Mouse (Mus musculus) spleen, embryonic (tissue): ENCODE data around the gene Dact2.

Experiments
- CTCF ChIA-PET: fragments of 350-600 bp; sonication (Branson Sonifier 250); formaldehyde crosslinking; loops from one replicate; lab custom pipeline; 2022; lab: Charles Lee

Gene Dact2

DNA sequence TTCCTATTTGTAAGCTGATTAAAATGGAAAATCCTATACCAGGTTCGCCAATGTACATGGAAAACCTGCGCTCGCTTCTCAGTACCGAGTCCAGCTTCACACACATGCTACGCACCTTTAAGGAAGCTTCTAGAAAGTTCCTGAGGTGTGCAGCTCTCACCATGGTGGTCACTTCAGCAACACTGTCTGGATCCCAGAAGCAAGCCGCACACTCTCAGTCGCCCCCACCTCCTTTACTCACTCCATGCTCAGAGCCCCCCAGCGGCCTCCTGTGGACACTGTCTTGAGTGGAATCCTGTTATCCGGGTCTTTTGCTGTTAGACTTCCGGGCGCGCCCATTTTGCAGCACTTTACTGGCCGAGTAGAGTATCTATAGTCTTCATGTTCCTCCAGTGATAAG lies at the start of gene Dact2:
Gene Dact2 (minus strand): TSS at position 244 of the 400 bp plus-strand sequence.
- CTCF ChIA-PET = no interaction called here

DNA sequence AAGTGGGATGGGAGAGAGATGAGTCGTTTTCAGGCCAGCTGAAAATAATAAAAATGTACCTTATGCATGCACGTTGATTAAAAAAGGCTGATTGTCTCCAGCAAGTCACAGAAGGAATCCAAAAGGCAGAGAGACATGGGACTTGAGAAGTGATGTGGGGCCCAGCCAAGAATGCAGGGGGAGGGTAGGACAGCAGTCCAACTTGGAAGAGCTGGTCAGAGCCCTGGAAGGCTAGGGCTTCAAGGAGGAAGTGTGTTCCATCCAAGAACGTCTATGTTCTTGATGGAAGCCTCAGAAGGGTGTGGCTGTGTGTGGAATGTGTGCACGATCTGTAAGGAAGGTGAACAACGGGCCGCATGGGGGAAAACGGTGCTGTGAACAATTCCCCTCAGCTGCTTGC lies 48.4 kb upstream of the Dact2 start:
- CTCF ChIA-PET = no interaction called here

DNA sequence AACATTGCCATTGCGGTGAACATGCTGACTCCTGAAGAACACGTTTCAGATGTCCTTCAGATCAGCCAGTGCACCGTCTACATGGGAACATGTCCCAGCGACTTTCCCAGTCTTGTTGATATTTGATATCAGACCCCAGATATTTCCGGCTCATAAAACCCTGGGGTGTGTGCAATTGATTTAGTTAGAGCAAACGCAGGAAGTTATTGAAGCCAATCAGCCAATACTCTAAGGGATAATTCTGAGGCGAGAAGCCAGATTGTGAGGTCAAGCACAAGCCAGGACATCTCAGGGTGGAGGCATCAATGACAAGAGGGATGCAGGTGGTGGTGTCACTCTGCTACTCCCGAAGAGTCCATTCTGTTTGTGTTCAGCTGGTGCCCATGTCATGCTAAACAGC lies 46.3 kb upstream of the Dact2 start:
- CTCF ChIA-PET = no interaction called here

DNA sequence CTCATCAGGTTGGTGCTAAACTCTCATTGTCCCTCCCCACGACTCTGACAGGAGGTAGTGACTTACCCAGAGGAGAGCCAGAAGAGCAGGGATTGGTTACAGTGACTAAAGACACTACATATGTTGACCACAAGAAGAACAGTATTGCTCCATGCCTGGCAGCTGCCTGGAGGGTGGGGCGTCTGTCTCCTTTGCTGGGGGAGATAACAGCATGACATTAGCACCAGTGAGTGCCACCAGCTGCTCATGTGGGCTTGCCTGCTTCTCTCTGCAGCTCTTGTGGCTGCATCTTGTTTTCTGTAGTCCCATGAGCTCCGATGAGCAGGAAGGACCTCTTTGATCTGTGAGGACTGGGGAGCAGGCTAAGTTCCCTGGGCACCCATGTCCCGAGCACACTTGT lies 45.5 kb upstream of the Dact2 start:
- CTCF ChIA-PET = no interaction called here

DNA sequence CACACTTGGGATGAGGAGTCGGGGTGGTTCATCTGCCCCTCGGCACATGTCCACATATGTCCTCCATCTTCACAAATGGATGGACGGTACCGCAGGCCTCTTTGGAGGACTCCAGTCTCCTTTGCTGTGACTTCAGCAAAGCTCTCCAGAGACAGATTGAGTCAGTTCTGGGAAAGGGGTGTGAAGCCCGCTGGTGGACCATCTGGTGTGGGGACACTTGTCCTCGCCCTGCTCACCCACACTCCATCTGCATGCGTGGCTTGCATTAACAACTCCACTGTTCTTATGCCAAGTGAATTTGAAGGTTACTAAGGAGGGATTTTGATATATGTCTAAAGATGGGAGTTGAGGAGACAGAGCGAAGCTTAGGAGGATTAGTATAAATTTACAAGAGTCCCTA lies 43.8 kb upstream of the Dact2 start:
- CTCF ChIA-PET = no interaction called here

DNA sequence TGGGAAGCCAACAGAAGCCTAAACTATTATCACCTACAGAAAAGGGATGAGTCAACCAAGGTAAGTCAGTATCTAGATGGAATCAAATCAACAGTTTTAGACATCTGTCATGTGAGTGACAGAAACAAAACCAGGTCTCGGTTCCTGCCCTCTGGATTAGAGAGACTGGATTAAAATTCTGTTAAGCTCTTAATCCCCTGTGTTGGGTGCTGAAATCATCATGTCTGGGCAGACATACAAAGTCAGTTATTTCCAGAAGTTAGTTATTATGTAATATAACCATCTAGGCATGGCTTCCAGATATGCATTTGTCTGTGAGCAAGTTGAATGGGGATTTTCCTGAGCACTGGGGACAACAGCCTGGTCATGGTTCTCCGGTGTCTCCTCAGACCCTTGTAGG lies 42.2 kb upstream of the Dact2 start:
- CTCF ChIA-PET = no interaction called here

DNA sequence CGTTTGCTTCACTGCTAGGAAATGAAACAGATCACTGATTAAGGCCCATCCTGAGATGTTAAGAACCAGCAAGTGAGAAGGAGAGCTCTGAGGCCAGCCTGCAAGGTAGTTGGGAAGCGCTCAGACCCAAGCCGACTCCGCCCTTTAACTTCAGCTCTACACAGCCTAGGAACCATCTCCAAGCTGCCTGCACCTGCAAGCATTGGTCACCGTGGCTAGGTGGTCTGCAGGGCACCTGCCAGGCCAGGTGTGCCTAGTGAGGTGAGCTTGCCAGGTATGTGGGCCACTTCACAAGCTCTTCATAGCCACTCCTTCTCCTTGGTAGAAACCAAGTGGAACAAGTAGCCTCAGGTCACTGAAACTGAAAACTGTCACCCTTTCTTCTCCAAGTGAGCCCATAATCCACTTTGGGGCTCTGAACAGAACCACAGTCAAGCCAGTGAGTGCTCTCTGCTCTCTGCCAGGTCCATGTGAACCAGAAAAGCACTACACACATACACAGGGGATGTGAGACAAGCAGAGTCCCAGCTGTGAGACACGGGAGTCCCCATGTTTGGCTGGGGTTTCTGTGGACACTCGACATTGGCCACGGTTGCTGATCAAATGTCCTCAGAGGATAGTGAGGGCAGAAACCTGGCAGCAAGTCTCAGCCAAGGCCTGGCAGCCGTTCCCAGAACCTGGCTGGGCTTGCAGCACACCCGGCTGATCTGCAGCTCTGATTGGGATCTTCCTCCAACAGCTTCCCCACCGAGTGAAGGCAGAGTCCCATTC lies 40.3 kb upstream of the Dact2 start:
- CTCF ChIA-PET = no interaction called here

DNA sequence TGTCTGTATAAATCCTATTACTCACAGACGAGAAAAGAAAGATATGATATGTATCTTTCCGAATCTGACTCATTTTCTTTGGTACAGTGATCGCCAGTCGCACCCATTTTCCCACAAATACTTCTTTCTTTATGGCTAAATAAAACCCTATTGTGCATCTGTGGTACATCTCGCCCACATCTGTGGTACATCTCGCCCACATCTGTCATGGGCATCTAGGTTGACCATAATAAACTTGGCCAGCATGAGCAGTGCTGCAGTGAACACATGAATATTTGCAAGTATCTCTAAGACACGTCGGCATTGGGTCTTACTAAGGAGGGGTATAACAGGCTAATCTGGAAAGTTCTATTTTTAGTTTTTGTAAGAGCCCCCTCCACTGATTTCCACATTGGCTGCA lies 38.5 kb upstream of the Dact2 start:
- CTCF ChIA-PET = interaction anchor here (0.5 kb wide), 1 partner anchor 700 kb away, joined by 3 read pairs; no protein-coding TSS in a partner anchor

DNA sequence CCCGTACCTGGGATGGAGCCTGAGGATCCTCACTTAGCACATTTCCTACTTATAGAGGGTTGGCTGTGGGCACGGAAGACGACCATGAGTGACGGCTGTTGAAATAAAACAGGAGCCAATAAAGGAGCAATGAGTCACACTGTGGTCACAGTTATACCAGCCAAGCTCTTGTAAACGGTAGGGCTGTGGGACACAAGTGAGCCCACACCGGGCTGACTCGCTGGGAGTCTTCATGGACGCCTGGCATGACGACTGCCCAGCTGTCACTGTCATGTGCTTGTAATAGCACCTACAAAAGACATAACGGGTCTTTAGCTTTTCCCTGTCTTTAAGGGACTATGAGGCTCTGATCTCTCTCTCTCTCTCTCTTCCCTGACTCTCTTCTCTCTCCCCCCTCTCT lies 35.9 kb upstream of the Dact2 start:
- CTCF ChIA-PET = no interaction called here

DNA sequence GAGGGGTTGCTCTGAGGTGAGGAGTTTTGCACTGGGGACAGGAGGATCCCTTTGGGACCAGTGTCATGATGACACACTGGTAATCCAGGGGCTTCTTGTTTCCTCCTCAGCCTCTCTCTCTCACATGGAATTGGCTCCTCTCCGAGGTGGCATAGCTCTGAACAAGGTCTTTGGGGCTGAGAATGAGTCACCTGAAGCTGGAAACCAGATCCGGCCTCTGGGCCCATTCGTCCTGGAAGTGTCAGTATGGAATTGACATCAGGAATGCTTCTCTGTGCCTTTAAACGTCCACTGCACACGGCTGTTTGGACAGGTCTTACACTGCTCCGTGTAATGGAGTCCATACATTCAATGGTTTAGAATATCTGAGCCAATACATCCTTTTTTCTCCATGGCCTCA lies 33.0 kb upstream of the Dact2 start:
- CTCF ChIA-PET = no interaction called here

DNA sequence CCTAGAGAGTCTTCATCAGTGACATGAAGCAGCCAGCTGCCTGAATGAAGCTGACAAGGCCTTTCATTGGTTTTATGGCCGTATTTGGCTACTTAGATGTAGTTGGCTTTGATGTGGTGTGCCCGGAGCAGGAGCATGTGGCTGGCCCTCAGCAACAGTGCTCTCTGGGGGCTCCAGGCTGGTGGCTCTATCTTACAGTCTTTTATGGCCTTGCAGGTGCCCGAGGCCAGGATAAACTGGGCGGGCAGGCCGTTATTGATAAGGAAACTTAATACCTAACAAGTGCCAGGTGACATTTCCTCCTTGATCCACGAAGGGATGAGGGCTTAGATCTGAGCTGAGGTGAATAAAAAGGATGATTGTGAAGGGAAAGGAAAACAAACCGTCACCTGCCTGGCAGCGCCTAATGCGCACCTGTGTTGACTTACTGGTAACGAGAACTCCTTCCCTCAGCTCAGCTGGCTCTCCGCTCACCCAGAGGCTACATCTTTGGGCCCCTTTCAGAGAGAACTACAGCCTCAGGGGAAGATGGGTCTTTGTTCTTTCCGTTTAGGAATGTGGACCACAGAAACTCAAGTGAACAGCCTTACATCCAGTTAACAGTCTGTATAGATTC lies 30.8 kb upstream of the Dact2 start:
- CTCF ChIA-PET = no interaction called here

DNA sequence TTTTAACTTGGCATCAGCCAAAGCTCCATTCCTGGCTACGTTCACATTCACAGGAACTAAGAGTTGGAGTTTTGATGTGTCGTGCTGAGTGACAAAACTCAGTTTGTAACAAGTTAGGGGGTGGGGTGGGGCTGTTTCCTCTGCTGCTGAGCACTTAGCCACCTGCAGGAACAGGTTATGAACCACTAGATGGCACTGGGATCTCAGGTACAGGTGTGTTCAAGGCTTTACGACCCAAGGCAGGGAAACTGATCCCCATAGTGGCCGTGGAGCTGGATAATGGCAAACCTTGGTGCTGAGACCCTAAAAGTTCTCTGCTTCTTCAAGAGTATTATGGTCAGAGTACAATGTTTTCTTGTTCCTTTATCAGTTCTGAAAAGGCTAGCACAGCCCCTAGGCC lies 29.6 kb upstream of the Dact2 start:
- CTCF ChIA-PET = no interaction called here

DNA sequence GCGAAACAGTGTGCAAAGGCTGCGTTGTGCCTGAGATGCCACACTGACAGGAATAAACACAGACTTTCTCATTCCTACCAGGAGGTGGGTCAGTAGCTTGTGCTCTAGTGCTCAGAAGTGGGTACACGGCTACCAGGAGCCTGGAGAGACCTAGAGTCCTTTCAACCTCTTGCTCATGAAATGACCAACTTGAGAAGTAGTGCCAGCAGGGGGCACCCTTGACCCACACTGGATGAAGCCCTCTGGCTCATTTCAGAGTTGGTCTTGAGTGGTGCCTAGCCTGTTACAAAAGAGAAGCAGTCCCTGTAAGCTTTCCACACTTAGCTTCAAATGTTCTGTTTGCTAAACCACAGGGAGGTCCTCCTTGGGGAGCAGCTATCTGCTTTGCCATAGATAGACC lies 28.5 kb upstream of the Dact2 start:
- CTCF ChIA-PET = no interaction called here

DNA sequence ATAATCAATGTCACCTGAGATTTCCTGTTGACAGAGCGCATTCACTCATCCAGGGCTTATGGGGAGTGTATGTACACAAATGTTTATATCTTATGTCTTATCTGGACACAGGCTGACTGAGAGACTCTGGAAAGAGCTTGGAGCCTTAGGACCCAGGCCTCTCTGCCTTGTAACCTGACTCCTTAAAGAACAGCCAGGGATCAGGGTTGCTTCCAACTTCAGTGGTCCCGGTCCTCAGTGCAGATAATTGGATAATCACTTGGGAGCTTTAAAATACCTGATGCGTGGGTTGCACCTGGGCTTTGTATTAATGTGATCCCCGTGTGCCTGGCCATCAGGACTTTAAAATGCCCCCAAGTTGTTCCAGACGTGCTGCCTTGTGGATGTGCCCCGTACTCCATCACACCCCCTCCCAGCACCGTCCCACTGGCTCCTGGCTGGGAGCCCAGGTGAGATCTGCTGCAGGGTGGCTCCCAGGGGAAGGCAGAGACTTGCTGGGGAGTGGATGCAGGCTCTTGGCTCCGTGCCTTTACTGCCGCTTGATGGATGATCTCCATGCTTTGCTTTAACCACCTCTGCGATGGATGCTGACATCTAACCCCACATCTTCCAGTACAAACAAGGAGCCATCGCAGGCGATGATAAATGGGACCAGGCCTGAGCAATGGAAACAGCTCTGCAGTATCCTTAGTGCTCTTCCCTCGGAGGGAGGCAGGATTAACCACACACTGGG lies 26.8 kb upstream of the Dact2 start:
- CTCF ChIA-PET = no interaction called here

DNA sequence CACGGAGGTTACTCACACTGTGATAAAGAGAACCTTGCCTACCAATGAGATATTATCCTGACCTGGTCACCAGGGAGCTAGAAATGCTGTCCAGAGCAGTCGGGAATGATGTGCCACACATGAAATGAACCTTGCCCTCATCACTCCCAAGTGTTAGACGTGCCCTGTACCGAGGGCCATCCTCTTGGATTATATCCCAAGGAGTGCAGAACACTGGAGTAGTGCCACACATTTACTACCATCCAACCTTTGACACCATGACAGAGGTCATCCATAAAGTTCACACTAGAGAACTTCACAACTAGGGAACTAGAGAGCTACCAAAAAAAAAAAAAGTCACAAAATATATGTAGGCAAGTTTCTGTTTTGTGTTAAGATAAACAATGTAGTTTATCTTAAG lies 24.3 kb upstream of the Dact2 start:
- CTCF ChIA-PET = no interaction called here

DNA sequence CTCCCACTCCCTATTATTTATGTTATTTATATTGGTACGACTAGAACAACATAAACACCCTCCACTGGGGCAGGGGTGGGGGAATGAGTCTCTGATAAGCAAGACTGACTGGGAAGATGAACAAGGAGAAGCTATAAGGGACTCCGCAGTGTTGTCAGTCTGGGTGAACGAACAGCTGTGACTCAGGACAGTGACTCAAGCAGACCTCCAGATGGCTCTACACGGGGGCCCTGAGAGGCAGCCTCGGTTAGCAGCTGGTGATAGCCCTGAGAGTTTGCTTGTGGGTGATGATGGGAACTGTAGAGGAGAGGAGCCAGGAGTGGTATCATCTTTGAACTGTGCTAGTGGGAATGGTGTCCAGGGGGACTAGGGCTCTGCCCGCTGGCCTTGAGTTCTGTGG lies 23.5 kb upstream of the Dact2 start:
- CTCF ChIA-PET = no interaction called here

DNA sequence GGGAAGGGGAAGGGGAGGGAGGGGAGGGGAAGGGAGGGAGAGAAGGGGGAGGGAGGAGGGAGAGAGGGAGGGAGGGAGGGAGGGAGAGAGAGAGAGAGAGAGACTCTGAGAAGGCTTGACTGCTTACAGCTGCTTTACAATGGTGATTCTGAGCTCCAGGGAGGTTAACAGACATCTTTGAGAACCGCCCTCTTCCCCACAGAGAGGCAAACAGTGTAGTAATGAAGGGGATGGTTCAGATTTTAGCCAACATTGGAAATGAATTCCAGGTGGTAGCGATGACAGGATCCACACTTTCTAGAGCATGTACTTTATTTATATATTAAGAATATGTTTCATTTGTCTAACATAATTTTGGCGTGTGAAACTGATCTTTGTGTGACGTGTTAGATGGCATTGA lies 22.7 kb upstream of the Dact2 start:
- CTCF ChIA-PET = no interaction called here

DNA sequence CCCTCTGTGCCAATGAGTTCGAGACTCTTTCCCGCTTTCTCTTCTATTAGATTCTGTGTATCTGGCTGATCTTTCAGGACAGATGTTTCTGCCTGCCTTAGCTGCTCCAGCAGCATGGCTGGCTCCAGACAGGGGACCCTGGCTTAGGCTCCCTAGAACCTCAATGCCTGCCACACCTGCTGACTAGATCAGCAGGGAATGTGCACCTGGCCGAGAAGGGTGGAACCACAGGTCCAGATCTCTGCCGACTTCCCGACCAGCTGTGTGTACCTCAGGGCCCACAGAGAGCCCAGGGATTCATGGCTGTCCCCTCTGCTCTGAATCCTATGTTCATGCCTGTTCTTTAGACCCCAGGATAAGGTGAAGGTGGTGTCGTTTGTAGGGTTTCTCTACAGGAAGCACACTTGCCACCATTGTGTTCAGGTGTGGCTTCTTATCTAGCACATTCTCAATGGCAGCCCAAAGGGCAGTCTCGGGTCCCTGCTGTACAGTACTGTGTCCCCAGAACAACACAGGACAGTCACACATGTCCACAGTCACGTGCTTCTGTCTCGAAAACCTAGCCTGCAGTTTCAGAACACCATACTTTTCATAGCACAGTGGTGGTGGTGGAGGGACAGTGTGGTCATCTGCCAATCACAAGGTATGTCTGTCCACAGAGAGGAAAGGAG lies 22.0 kb upstream of the Dact2 start:
- CTCF ChIA-PET = no interaction called here

DNA sequence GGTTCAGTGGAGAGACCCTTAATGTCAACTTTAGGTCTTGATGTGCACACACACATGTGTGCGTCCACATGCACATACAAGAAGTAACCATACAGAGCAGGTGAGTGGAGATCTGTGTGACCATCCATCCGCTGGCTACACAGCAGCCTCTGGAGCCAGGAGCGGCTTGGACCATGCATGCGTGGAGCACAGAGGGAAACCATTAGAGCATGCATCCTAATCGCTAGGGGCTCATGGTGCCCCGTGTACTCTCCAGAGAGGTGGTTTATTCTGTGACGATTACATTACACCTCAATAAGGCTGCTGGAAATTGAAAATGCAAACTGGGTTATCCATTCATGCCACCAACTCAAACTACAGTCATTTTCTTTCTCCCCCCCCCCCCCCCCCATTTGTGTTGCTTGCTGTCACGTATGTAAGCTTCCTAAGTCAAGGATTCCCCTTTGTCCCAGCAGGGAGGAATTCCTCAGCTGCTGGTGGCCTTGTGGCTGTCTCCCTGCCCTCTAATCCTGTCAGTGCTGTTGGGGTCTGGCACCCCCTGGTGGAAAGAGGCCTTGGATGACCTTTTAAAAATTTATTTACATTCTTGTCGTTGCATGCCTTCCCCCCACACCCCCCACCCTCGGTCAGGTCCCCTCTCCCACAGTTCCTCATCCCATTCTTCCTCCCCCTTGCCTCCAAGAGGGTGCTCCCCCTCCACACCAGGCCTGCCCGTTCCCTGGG lies 17.9 kb upstream of the Dact2 start:
- CTCF ChIA-PET = interaction anchor here (0.8 kb wide), 1 partner anchor 540 kb away, joined by 21 read pairs; no protein-coding TSS in a partner anchor

DNA sequence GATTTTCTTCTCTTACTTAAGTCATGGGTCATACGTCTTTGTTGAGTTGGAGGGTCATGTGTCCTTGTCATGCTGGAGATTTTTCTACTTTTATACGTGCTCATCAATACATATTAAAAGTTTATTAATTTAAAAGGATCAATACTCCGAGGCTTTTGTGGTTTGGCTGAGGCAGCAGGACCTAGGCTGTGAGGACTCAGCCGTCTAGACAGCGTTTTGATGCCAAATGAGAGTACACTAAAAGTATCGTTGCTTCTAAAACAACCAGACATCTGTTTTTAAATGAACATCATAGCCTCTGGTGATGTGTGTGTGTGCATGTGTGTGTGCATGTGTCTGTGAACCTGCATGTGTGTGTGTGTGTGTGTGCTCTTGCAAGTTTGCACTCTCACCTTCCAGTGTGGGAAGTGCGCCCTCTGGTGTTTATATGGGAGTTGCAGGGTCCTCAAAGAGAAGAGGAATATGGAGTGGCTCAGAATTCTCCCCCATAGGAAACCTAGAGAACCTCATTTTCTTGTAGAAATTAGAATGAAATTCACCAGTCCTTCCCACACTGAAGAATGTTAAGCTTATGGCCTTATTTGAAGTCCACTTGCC lies 16.6 kb upstream of the Dact2 start:
- CTCF ChIA-PET = interaction anchor here (0.7 kb wide), 1 partner anchor 12 kb away, joined by 5 read pairs; no protein-coding TSS in a partner anchor

DNA sequence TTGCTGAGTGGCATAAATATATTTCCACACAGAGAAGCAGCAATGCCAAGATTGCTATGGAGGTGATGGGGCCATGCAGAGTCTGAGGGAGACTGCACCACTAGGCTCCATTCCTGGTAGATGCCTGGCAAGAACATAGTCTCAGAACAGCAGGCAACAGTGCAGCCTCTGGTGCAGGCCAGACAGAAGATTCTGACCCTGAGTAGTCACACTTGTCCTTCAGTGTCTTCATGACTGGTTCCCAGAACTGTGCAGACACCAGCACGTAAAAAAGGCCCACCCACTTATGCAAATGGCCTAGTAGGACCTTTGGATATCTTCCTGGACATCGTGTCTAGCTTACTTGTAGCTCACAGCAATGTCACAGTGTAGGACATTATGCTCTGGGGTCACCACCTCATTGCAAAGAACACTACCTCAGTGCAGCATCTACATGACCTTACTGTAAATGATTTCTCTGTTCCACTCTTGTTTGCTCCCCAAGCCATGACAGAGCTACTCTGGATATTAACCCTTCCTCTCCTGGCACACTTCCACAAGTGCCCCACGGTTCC lies 9.9 kb upstream of the Dact2 start:
- CTCF ChIA-PET = no interaction called here
